Mouse (Mus musculus) stomach, postnatal 0 days (tissue): ENCODE data around the gene Iqcf3. TPM values are rescaled to one million over a fixed set of nuclear protein-coding genes. Genes with fewer than 3 reads are reported as not detected.

Experiments
- ATAC-seq: fragments of 200-750 bp; cut with Nextera tagmentation; 2 replicates; pipeline ENCODE4 v1.8.0; 2017; ENCODE audit not compliant: low FRiP score, low TSS enrichment
- DNase-seq: peaks from one replicate; pipeline ENCODE4 v3.0.0-alpha.2; 2016; ENCODE audit warnings: low spot score
- H3K27ac ChIP-seq: fragments of 300-500 bp; sonication (generic); replicated peaks from 2 replicates; pipeline ENCODE4 v1.5.1; 2014; ENCODE audit warnings: mild to moderate bottlenecking, control low read depth
- H3K27me3 ChIP-seq: fragments of 300-500 bp; sonication (generic); 2 replicates; pipeline ENCODE4 v1.6.1; 2014; ENCODE audit warnings: low read length; ENCODE audit not compliant: control insufficient read depth, insufficient read depth
- H3K36me3 ChIP-seq: fragments of 300-500 bp; sonication (generic); 2 replicates; pipeline ENCODE4 v1.6.1; 2014; ENCODE audit warnings: low read length, mixed read lengths; ENCODE audit not compliant: control insufficient read depth, insufficient read depth
- H3K4me1 ChIP-seq: fragments of 300-500 bp; sonication (generic); replicated peaks from 2 replicates; pipeline ENCODE4 v1.6.1; 2014; ENCODE audit warnings: antibody characterized with exemption; ENCODE audit not compliant: control insufficient read depth, insufficient read depth
- H3K4me2 ChIP-seq: fragments of 300-500 bp; sonication (generic); replicated peaks from 2 replicates; pipeline ENCODE4 v1.6.1; 2014; ENCODE audit warnings: low read depth, mild to moderate bottlenecking, control low read depth, moderate library complexity
- H3K4me3 ChIP-seq: fragments of 300-500 bp; sonication (generic); 2 replicates; pipeline ENCODE4 v1.5.1; 2014; ENCODE audit warnings: low read depth, low read length, control low read depth
- H3K9ac ChIP-seq: fragments of 300-500 bp; sonication (generic); 2 replicates; pipeline ENCODE4 v1.6.1; 2014; ENCODE audit warnings: mild to moderate bottlenecking, low read length, control low read depth, mixed read lengths
- H3K9me3 ChIP-seq: fragments of 300-500 bp; sonication (generic); 2 replicates; pipeline ENCODE4 v1.6.1; 2016; ENCODE audit warnings: low read length; ENCODE audit not compliant: control insufficient read depth
- CTCF ChIP-seq: IDR thresholded peaks from 2 replicates; pipeline ENCODE4 v1.5.1; 2016; ENCODE audit warnings: antibody characterized with exemption, low read depth, mild to moderate bottlenecking, moderate library complexity
- EP300 ChIP-seq: optimal IDR thresholded peaks from 2 replicates; pipeline ENCODE3; 2016; ENCODE audit warnings: antibody characterized with exemption
- whole genome bisulfite sequencing: fragments of 180-500 bp; shearing (Covaris S2); extraction: QIAGEN DNeasy Blood & Tissue Kit; methylation state at CpG from one replicate; pipeline ENCODE4 v1.1.7; 2014; 5-methylcytosine and 5-hydroxymethylcytosine counted together
- polyA plus RNA-seq: library from polyadenylated mRNA; unstranded; fragments of >200 nt; fragmentation: Nextera tagmentation; extraction: Ambion mirVana; gene quantifications from 2 replicates; pipeline ENCODE4 v1.2.1, GENCODE M21; 2015

Iqcf3 gene
- polyA plus RNA-seq, 1 experiment from 2014 or later: not detected

DNA sequence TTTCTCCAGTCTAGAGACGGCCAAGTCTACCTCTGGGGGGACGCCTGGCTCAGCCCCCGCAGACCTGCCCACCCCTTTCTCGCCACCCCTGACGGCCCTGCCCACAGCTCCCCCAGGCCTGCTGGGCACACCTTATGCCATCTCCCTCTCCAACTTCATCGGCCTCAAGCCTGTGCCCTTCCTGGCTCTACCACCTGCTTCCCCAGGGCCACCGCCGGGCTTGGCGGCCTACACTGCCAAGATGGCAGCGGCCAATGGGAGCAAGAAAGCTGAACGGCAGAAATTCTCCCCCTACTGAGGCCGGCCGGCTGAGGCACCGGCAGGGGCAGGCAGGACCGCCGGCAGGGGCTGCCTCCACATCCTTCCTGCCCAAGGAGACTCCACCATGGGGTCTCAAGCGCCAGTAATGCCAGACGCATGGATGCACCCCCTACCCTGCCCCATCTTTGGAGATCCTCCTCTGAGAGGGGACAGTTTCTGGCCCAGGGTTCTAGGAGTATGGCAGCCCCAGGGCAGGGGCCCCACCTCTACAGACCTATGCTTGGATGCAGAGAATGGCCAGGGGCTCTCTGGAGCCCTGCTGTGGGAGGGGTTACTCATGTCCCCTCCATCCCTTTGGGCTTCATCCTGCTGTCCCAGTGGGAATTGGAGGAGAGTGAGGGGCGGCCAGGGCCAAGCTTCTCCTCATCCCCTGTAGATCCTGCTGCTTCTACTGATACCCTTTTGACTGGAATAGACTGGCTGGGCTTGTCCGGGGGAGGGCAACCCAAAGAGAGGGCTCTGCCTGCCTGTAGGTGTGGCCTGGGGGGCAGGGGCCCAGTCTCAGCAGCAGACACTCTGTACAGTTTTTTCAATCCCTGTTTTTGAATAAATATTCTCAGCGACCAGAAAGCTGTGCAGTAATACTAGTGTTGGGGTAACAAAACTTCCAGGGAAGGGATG lies 98.0 kb downstream of the Iqcf3 start:
- peaks cover 2% of the 10 kb centered on the region; the same call in 1 of the 2 replicates for H3K27me3 ChIP-seq
- no peak overlapping the region for H3K4me3 ChIP-seq
- TF ChIP-seq EP300 (no peak), CTCF (no peak)
- H3K4me1 ChIP-seq: no peaks in the 10 kb centered on the region
- no peaks in the 10 kb centered on the region for H3K36me3 ChIP-seq
- no peak overlapping the region for H3K27ac ChIP-seq
- H3K4me2 ChIP-seq: no peak overlapping the region
- H3K9me3 ChIP-seq: no peaks in the 10 kb centered on the region
- no peak for DNase-seq
- H3K9ac ChIP-seq: no peak overlapping the region
- ATAC-seq: no peak
- WGBS: 89% methylated on average over 21 of the region's 21 CpGs

GRCm38 (mm10) chr9:106462430-106462800 lies 99.0 kb downstream of the Iqcf3 start:
- Histone ChIP-seq H3K4me1 (no peaks in the 10 kb centered on the region), H3K27ac (no peak overlapping the region), H3K27me3 (peaks cover 2% of the 10 kb centered on the region; the same call in 1 of the 2 replicates), H3K4me2 (no peak overlapping the region), H3K36me3 (no peaks in the 10 kb centered on the region), H3K4me3 (no peak overlapping the region), H3K9me3 (no peaks in the 10 kb centered on the region), H3K9ac (no peak overlapping the region)
- DNase-seq (no peak), ATAC-seq (no peak)
- WGBS: 92% methylated on average over 12 of the region's 12 CpGs
- no peak for TF ChIP-seq EP300
- TF ChIP-seq CTCF: no peak

- peaks cover 2% of the 10 kb centered on the region; the same call in 1 of the 2 replicates for H3K27me3 ChIP-seq
- no peaks in the 10 kb centered on the region for H3K4me1 ChIP-seq
- H3K4me2 ChIP-seq: no peak overlapping the region
- H3K9ac ChIP-seq: no peak overlapping the region
- TF ChIP-seq EP300 (no peak), CTCF (no peak)
- no peak for ATAC-seq
- H3K27ac ChIP-seq: no peak overlapping the region
- no peaks in the 10 kb centered on the region for H3K36me3 ChIP-seq
- H3K9me3 ChIP-seq: no peaks in the 10 kb centered on the region
- WGBS: 88% methylated on average over 16 of the region's 16 CpGs
- H3K4me3 ChIP-seq: no peak overlapping the region
- no peak for DNase-seq
Observed at GRCm38 (mm10) chr9:106461641-106462429, 99.6 kb downstream of the Iqcf3 start.

- WGBS: 88% methylated on average over 9 of the region's 9 CpGs
- ATAC-seq: no peak
- H3K9me3 ChIP-seq: no peaks in the 10 kb centered on the region
Observed at GRCm38 (mm10) chr9:106461026-106461415, 100.4 kb downstream of the Iqcf3 start.

GRCm38 (mm10) chr9:106460401-106461025 lies 100.9 kb downstream of the Iqcf3 start:
- no peaks in the 10 kb centered on the region for H3K36me3 ChIP-seq
- H3K9ac ChIP-seq: no peak overlapping the region
- 0 out of 2 replicates have a peak, but pooled peaks cover 2% of the 10 kb centered on the region for H3K4me1 ChIP-seq
- no peak overlapping the region for H3K27ac ChIP-seq
- H3K9me3 ChIP-seq: no peaks in the 10 kb centered on the region
- ATAC-seq: no peak
- TF ChIP-seq EP300 (no peak), CTCF (no peak)
- H3K4me2 ChIP-seq: no peak overlapping the region
- no peak for DNase-seq
- no peaks in the 10 kb centered on the region for H3K27me3 ChIP-seq
- 76% methylated on average over 18 of the region's 18 CpGs for WGBS
- H3K4me3 ChIP-seq: no peak overlapping the region

More at GRCm38 (mm10) chr9:106461026-106461415, 100.4 kb downstream of the Iqcf3 start:
- peaks cover 2% of the 10 kb centered on the region; the same call in 1 of the 2 replicates for H3K27me3 ChIP-seq
- H3K4me3 ChIP-seq: no peak overlapping the region
- H3K36me3 ChIP-seq: no peaks in the 10 kb centered on the region
- DNase-seq: no peak
- no peak overlapping the region for H3K9ac ChIP-seq
- H3K4me1 ChIP-seq: 0 out of 2 replicates have a peak, but pooled peaks cover 2% of the 10 kb centered on the region
- no peak overlapping the region for H3K4me2 ChIP-seq
- H3K27ac ChIP-seq: no peak overlapping the region
- TF ChIP-seq EP300: no peak
- TF ChIP-seq CTCF: no peak
